Mouse (Mus musculus): ENCODE results near the gene Fras1. TPM values are rescaled to one million over a fixed set of nuclear protein-coding genes. Genes with fewer than 3 reads are reported as not detected.

The Fras1 gene
- total and polyA plus RNA-seq, 2 experiments from 2014 or later = 2.2 to 6.2 TPM

- TF ChIP-seq CTCF (IDR thresholded peaks at IDR 0.05; ENCODE audit: low read depth) = no peak
- ATAC-seq (no peak), DNase-seq (no peak)
- Histone ChIP-seq H3K4me2 (ENCODE audit: low read depth) (no peak overlapping the region), H3K9ac (no peak overlapping the region), H3K36me3 (ENCODE audit: insufficient read depth) (no peaks in the 10 kb centered on the region), H3K4me1 (ENCODE audit: insufficient read depth) (0 out of 2 replicates have a peak, but pooled peaks cover 3% of the 10 kb centered on the region), H3K4me3 (ENCODE audit: low read depth, low read length) (no peak overlapping the region), H3K9me3 (ENCODE audit: low read length) (no peaks in the 10 kb centered on the region), H3K27ac (ENCODE audit: low read depth, low read length) (no peak overlapping the region), H3K27me3 (ENCODE audit: insufficient read depth, low read length) (no peaks in the 10 kb centered on the region)
- 84% methylated on average over 2 of the region's 2 CpGs for WGBS
These were observed 309.0 kb downstream of the Fras1 start for GRCm38 (mm10) chr5:96682777-96683176.

DNA sequence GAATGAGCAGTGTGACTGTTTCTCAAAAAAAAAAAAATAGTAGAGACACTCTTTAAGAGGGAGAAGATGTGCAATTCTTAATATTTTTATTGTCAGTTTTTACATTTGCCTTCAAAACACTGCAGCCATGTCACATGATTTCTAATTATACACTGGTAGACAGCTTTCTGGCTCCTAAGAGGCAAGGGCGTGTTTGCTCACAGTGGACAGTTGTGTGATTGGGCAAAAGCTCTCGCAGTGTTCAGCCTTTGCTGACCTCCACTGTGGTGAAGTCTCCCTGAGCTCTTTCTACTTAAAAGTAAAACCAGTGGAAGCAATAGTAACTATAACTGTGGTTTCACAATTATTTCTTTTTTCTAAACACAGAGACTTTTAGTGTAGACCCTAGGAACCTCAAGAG is 315.1 kb downstream of the Fras1 start:
- no peak for DNase-seq

DNA sequence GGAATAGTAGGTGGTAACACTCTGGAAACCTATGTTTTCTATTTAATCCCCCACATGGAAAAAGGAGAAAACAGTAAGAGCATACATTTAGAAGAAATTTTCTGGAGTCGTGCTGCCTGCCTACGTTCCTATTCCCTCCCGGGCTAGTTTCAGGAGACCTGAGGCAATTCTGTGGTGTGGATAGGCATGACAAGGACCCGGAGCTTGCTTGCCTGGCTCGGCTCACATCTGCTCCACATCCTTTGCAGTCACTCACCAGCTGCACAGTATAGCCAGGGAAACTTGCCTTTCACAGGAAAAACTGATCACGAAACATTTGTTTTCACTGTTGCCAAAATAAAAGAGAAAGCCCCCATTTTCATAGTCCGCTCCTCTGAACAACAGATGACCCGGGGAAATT is 325.2 kb downstream of the Fras1 start:
- ATAC-seq (no peak), DNase-seq (no peak)
- Histone ChIP-seq H3K9me3 (ENCODE audit: low read length) (no peaks in the 10 kb centered on the region), H3K4me3 (ENCODE audit: low read depth, low read length) (no peak overlapping the region), H3K27me3 (ENCODE audit: insufficient read depth, low read length) (no peaks in the 10 kb centered on the region), H3K4me2 (ENCODE audit: low read depth) (no peak overlapping the region), H3K36me3 (ENCODE audit: insufficient read depth) (no peaks in the 10 kb centered on the region), H3K4me1 (ENCODE audit: insufficient read depth) (0 out of 2 replicates have a peak, but pooled peaks cover 8% of the 10 kb centered on the region), H3K27ac (ENCODE audit: low read depth, low read length) (no peak overlapping the region), H3K9ac (no peak overlapping the region)
- no peak for TF ChIP-seq CTCF (IDR thresholded peaks at IDR 0.05; ENCODE audit: low read depth)
- WGBS = 74% methylated on average over 8 of the region's 8 CpGs

More for the DNA sequence above, 315.1 kb downstream of the Fras1 start:
- H3K4me3 ChIP-seq (ENCODE audit: low read depth, low read length) = no peak overlapping the region
- ATAC-seq = no peak
- no peaks in the 10 kb centered on the region for H3K4me1 ChIP-seq (ENCODE audit: insufficient read depth)
- H3K9me3 ChIP-seq (ENCODE audit: low read length) = no peaks in the 10 kb centered on the region
- H3K27me3 ChIP-seq (ENCODE audit: insufficient read depth, low read length) = no peaks in the 10 kb centered on the region
- H3K27ac ChIP-seq (ENCODE audit: low read depth, low read length) = no peak overlapping the region
- H3K9ac ChIP-seq = no peak overlapping the region
- TF ChIP-seq CTCF (IDR thresholded peaks at IDR 0.05; ENCODE audit: low read depth) = no peak
- no peak overlapping the region for H3K4me2 ChIP-seq (ENCODE audit: low read depth)
- no peaks in the 10 kb centered on the region for H3K36me3 ChIP-seq (ENCODE audit: insufficient read depth)
- 86% methylated on average over 2 of the region's 2 CpGs for WGBS

DNA sequence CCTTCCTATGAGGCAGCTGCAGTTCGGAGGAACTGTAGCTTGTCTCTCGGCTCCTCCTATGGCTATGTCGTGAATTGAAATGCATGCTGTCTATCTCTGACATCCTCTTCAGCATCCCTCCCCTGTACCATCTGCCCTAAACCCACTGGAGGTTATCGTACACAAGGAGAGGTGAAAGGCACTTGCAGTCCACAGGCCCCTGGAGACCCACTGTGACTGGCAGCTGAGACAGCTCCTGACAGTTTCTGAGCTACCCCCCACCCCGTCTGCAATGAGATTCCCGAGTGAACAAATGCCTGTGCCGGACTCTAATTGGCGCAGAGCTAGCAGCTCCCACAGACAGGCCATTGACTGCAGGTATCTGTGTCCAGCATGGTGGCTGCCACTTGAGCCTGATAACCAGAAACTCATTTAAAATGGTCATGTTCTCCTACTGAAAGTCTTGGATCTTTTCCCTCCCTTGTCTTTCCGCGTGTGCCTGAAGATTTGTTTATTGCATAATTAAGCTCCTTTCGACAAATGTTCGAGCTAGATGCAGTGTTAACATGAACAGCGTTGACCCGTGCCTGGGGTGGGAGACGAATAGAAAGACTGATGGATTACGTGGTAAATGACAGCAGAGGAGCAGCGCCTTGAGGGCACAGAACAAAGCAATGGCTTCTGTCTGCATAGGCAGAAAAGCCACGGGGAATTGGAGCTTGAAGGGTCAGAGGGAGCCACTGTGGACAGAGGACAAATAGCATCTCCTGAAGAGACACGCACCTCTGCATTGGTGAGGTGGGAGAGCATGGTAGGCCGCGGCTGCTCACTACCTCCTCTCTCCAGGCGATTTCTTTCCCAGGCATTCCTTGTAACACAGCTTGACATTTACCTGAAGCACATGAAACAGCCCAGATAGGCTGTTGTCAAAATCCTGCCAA is 329.2 kb downstream of the Fras1 start:
- Histone ChIP-seq H3K4me1 (ENCODE audit: insufficient read depth) (0 out of 2 replicates have a peak, but pooled peaks cover 8% of the 10 kb centered on the region), H3K27me3 (ENCODE audit: insufficient read depth, low read length) (no peaks in the 10 kb centered on the region), H3K9me3 (ENCODE audit: low read length) (no peaks in the 10 kb centered on the region), H3K36me3 (ENCODE audit: insufficient read depth) (no peaks in the 10 kb centered on the region), H3K27ac (ENCODE audit: low read depth, low read length) (no peak overlapping the region), H3K4me3 (ENCODE audit: low read depth, low read length) (no peak overlapping the region), H3K4me2 (ENCODE audit: low read depth) (peak overlapping the region; percentile 19), H3K9ac (no peak overlapping the region)
- WGBS = 32% methylated on average over 22 of the region's 22 CpGs
- ATAC-seq = peak; percentile 76
- TF ChIP-seq CTCF (IDR thresholded peaks at IDR 0.05; ENCODE audit: low read depth) = peak; percentile 38; the same call in 1 of the 2 replicates
- peak; percentile 29 for DNase-seq

GRCm38 (mm10) chr5:96708515-96708914 is 334.8 kb downstream of the Fras1 start:
- H3K27me3 ChIP-seq (ENCODE audit: insufficient read depth, low read length) = no peaks in the 10 kb centered on the region
- no peak for TF ChIP-seq CTCF (IDR thresholded peaks at IDR 0.05; ENCODE audit: low read depth)
- no peak overlapping the region for H3K4me3 ChIP-seq (ENCODE audit: low read depth, low read length)
- H3K27ac ChIP-seq (ENCODE audit: low read depth, low read length) = no peak overlapping the region
- H3K4me2 ChIP-seq (ENCODE audit: low read depth) = no peak overlapping the region
- DNase-seq (no peak), ATAC-seq (no peak)
- H3K9ac ChIP-seq = no peak overlapping the region
- no peaks in the 10 kb centered on the region for H3K4me1 ChIP-seq (ENCODE audit: insufficient read depth)
- H3K9me3 ChIP-seq (ENCODE audit: low read length) = no peaks in the 10 kb centered on the region
- 59% methylated on average over 10 of the region's 10 CpGs for WGBS
- H3K36me3 ChIP-seq (ENCODE audit: insufficient read depth) = no peaks in the 10 kb centered on the region

DNA sequence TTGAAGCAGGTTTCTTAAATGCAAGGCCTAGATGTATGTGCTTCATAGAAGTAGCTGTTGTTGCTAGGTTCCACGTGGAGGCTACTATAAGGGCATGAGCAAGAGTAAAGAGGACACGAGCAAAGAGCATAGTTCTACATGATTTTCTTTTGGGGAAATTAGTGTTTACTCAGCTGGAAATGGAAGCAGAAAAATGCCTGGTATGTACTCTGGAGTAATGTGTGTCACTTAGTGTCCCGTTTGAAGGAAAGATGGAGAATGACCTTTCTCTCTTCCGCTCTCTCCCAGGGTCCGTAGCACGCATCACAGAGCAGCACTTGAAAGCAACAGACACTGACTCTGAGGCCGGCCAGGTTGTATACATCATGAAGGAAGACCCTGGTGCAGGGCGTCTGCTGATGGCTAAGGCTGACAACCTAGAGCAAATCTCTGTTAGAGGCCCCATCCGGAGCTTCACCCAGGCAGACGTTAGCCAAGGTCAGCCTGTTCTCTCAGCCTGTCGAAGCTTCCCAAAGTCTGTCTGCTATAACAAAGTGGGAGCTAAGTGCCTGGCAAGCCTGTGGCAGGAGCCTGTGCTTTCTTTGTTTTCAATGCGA is 338.4 kb downstream of the Fras1 start:
- ATAC-seq = no peak
- Histone ChIP-seq H3K9ac (no peak overlapping the region), H3K4me3 (ENCODE audit: low read depth, low read length) (no peak overlapping the region), H3K4me1 (ENCODE audit: insufficient read depth) (no peaks in the 10 kb centered on the region; the same call in 1 of the 2 replicates), H3K4me2 (ENCODE audit: low read depth) (no peak overlapping the region), H3K36me3 (ENCODE audit: insufficient read depth) (no peaks in the 10 kb centered on the region), H3K27me3 (ENCODE audit: insufficient read depth, low read length) (no peaks in the 10 kb centered on the region), H3K9me3 (ENCODE audit: low read length) (no peaks in the 10 kb centered on the region), H3K27ac (ENCODE audit: low read depth, low read length) (no peak overlapping the region)
- no peak for TF ChIP-seq CTCF (IDR thresholded peaks at IDR 0.05; ENCODE audit: low read depth)
- WGBS = 77% methylated on average over 12 of the region's 12 CpGs
- DNase-seq = no peak

GRCm38 (mm10) chr5:96712799-96713198 is 339.0 kb downstream of the Fras1 start:
- Histone ChIP-seq H3K27me3 (ENCODE audit: insufficient read depth, low read length) (no peaks in the 10 kb centered on the region), H3K27ac (ENCODE audit: low read depth, low read length) (no peak overlapping the region), H3K9me3 (ENCODE audit: low read length) (no peaks in the 10 kb centered on the region), H3K4me1 (ENCODE audit: insufficient read depth) (no peaks in the 10 kb centered on the region; the same call in 1 of the 2 replicates), H3K4me3 (ENCODE audit: low read depth, low read length) (no peak overlapping the region), H3K4me2 (ENCODE audit: low read depth) (no peak overlapping the region), H3K36me3 (ENCODE audit: insufficient read depth) (no peaks in the 10 kb centered on the region), H3K9ac (no peak overlapping the region)
- no peak for ATAC-seq
- WGBS = 84% methylated on average over 4 of the region's 4 CpGs
- DNase-seq = no peak
- no peak for TF ChIP-seq CTCF (IDR thresholded peaks at IDR 0.05; ENCODE audit: low read depth)

Data from forebrain, postnatal 0 days (tissue).